Mouse (Mus musculus): ENCODE data around the gene Ube2z. TPM values are rescaled to one million over a fixed set of nuclear protein-coding genes. Genes with fewer than 3 reads are reported as not detected.
A peak's percentile ranks its signal among the peaks of the same experiment; 100 is the strongest.

Ube2z gene
- polyA plus RNA-seq, 1 experiment = 13.8 TPM

DNA sequence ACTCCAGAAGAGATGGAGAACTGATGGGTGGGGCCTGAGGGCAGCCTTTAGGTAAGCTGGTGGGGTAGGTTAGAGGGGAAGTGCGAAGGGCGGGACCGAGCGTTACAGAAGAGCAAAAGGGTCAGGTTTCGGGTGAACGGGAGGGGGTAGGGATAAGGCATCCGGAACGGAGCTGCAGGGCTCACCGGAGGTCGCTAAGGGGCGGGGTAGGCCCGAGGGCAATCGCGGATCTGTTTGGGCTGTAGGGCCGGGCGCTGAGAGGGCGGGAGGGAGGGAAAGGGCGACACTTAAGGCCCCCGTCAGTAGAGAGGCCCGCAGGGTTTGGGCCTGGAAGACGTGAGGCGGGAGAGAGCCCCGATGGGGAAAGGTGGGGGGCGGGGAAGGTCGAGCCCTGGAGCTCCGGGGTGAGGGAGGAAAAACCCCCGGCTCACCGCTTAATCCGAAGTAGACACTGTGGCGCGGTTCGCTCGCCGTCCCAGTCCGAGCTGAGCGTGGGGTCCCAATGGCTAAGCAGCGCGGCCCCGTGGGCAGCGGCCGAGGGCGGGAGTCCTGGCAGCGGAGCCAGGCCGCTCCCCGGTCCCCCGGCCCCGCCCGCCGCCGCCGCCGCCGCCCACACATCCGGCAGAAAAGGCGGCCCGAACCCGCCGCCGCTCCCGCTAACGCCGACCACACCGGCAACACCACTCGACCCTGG, 520 bp downstream of the Ube2z start:
- H3K9me3 ChIP-seq = no peaks in the 10 kb centered on the region
- TF ChIP-seq FLI1 (IDR thresholded peaks at IDR 0.05; ENCODE audit: low read length) (no peak), GATA1 (IDR thresholded peaks at IDR 0.05; ENCODE audit: borderline replicate concordance, low read length) (no peak)
- peak overlapping the region; percentile 97 for H3K4me3 ChIP-seq (replicated peaks)
- H3K4me1 ChIP-seq = peaks cover 42% of the 10 kb centered on the region
- peaks cover 50% of the 10 kb centered on the region for H3K36me3 ChIP-seq (replicated peaks; ENCODE audit: low read length)
- no peaks in the 10 kb centered on the region for H3K27me3 ChIP-seq (replicated peaks)

DNA sequence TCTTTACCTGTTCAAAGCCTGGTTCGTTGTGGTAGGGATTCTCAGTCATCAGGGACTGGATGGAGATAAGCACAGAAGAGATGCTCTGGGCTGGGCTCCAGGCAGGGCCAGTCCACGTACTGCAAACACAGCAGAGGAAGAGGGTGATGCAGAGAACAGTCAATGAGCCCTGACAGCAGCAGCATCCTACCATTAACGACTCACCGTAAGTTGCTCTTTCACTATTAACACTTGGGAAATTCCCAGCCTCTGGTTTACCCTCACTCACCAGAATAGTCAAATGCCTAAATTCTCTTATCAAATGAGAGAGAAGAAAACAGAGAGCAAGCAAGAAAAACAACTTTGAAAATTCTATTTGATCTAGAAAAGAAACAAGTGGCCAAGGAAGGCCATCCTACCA, 6.9 kb downstream of the Ube2z start:
- Histone ChIP-seq H3K4me3 (replicated peaks) (no peak overlapping the region), H3K4me1 (peaks cover 21% of the 10 kb centered on the region), H3K27me3 (replicated peaks) (no peaks in the 10 kb centered on the region), H3K36me3 (replicated peaks; ENCODE audit: low read length) (peaks cover 94% of the 10 kb centered on the region), H3K9me3 (no peaks in the 10 kb centered on the region)
- TF ChIP-seq FLI1 (IDR thresholded peaks at IDR 0.05; ENCODE audit: low read length) (no peak), GATA1 (IDR thresholded peaks at IDR 0.05; ENCODE audit: borderline replicate concordance, low read length) (no peak)

DNA sequence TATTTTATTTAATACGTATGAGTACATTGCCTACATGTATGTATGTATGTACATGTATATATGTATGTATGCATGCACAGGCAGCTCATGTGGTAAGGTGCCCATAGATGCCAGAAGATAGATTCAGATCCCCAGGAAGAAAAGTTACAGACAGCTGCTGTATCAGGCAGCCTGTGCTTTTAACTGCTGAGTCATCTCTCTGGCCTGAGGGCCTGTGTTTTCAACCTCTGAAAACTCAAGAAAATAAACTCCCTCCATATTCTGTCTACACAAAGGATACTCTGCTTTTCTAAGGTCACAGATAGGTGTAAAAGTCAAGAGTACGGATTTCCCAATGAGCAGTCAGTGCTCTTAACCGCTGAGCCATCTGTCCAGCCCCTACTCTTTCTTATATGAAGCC, 14.3 kb downstream of the Ube2z start:
- Histone ChIP-seq H3K36me3 (replicated peaks; ENCODE audit: low read length) (peaks cover 94% of the 10 kb centered on the region), H3K4me1 (peaks cover 61% of the 10 kb centered on the region), H3K27me3 (replicated peaks) (no peaks in the 10 kb centered on the region), H3K9me3 (no peaks in the 10 kb centered on the region), H3K4me3 (replicated peaks) (no peak overlapping the region)
- no peak for TF ChIP-seq GATA1 (IDR thresholded peaks at IDR 0.05; ENCODE audit: borderline replicate concordance, low read length)
- TF ChIP-seq FLI1 (IDR thresholded peaks at IDR 0.05; ENCODE audit: low read length) = no peak

DNA sequence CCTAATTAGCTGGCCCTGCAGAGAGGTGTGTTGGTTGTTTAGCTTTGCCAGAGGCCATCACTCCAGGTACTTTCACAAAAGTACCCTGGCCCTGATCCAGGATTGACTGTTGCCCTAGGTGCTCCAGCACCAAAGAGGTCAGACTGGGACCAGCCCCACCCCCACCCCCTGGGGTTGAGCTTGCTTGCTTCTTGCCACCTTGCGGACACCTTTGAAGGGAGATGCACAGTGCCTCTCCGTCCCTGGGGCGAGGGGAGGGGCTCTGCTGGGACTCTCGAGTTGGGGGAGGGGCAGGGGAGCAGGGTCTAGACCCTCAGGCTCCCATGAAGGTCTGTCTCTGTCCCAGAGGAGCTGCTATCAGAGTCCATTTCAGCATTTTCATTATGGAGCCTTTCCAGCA, 15.2 kb downstream of the Ube2z start:
- peaks cover 65% of the 10 kb centered on the region for H3K4me1 ChIP-seq
- peaks cover 93% of the 10 kb centered on the region for H3K36me3 ChIP-seq (replicated peaks; ENCODE audit: low read length)
- no peaks in the 10 kb centered on the region for H3K9me3 ChIP-seq
- no peaks in the 10 kb centered on the region for H3K27me3 ChIP-seq (replicated peaks)
- H3K4me3 ChIP-seq (replicated peaks) = no peak overlapping the region
- TF ChIP-seq FLI1 (IDR thresholded peaks at IDR 0.05; ENCODE audit: low read length) (no peak), GATA1 (IDR thresholded peaks at IDR 0.05; ENCODE audit: borderline replicate concordance, low read length) (no peak)

DNA sequence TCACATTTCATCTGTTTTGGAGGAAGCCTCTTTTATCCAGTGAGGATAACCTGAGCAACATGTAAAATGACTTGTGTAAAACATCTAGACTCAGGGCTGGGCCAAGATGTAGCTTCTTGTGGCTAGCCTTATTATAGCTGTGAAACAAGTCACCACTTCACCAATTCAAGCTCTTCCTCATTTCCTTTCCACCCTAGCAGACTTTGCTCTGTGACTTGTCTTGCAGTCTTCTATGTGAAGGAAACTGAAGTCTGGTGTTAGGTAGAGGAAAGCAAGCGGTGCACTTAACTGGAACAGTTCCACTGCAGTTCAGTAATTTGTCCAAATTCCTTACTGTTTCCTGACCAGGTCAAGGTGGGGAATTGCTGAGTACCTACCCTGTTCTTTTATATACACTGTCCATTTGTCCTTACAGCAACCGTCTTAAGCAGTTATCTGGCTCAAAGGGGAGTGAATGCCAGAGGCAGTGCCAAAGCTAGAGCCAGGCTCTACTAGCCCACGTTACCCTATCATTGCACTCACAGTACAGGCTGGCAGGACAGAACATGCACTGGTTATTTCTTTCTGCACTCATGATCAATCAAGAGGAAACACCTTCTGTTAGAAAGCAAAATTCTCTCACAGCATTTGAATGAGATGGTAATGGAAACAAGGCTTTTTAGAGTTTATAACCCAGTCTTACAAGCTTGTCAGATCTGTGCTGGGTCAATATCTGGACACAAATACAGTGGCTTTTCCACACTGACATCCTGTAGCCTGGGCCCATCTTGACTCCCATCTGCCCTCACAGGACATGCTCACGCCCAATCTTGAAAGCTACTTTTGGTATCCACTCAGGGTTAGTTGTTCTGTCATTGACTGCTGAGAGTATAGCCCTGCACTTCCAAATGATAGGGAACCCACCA, 17.5 kb downstream of the Ube2z start:
- no peak overlapping the region for H3K4me3 ChIP-seq (replicated peaks)
- H3K4me1 ChIP-seq = peaks cover 62% of the 10 kb centered on the region
- no peaks in the 10 kb centered on the region for H3K9me3 ChIP-seq
- TF ChIP-seq GATA1 (IDR thresholded peaks at IDR 0.05; ENCODE audit: borderline replicate concordance, low read length) = no peak
- no peak for TF ChIP-seq FLI1 (IDR thresholded peaks at IDR 0.05; ENCODE audit: low read length)
- H3K36me3 ChIP-seq (replicated peaks; ENCODE audit: low read length) = peaks cover 96% of the 10 kb centered on the region
- no peaks in the 10 kb centered on the region for H3K27me3 ChIP-seq (replicated peaks)

DNA sequence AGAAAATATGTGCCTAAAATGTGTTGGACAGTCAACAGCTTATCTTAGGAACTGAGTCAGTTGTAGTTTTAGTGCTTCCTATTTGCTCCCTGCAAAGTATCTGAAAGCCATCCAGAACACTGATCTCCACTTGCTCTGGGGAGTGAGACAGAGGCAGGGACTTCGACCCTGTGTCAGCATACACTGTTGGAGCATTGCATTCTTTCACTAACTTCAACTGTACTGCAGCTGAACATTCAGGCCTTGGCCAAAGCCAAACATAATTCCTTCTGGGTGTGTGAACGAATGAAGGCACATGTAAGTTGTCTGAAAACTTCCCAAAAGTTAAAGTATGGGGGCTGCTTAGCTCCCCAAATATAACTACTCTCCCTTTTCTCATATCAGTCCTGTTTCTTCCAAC, 18.4 kb downstream of the Ube2z start:
- peaks cover 91% of the 10 kb centered on the region for H3K36me3 ChIP-seq (replicated peaks; ENCODE audit: low read length)
- no peaks in the 10 kb centered on the region for H3K27me3 ChIP-seq (replicated peaks)
- H3K4me3 ChIP-seq (replicated peaks) = no peak overlapping the region
- no peaks in the 10 kb centered on the region for H3K9me3 ChIP-seq
- peaks cover 58% of the 10 kb centered on the region for H3K4me1 ChIP-seq
- TF ChIP-seq GATA1 (IDR thresholded peaks at IDR 0.05; ENCODE audit: borderline replicate concordance, low read length) (no peak), FLI1 (IDR thresholded peaks at IDR 0.05; ENCODE audit: low read length) (no peak)

DNA sequence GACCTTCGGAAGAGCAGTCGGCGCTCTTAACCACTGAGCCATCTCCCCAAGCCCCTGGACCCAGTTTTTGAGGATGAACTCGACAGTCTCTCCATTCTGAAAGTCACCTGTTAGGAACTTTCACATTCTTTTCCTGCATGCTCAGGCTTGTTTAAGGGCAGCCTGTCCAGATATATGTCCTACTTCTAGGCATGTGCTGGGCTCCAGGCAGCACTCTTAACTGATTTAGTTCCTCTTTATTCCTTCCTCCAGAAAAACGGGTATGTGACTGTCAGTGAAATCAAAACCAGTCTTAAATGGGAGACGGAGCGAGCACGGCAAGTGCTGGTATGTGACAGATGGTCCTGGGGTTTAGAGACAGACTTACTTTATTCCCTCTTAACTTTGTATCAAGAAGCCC, 19.2 kb downstream of the Ube2z start:
- Histone ChIP-seq H3K4me3 (replicated peaks) (no peak overlapping the region), H3K36me3 (replicated peaks; ENCODE audit: low read length) (peaks cover 90% of the 10 kb centered on the region), H3K9me3 (no peaks in the 10 kb centered on the region), H3K27me3 (replicated peaks) (no peaks in the 10 kb centered on the region), H3K4me1 (peaks cover 50% of the 10 kb centered on the region)
- TF ChIP-seq GATA1 (IDR thresholded peaks at IDR 0.05; ENCODE audit: borderline replicate concordance, low read length) = no peak
- TF ChIP-seq FLI1 (IDR thresholded peaks at IDR 0.05; ENCODE audit: low read length) = no peak

DNA sequence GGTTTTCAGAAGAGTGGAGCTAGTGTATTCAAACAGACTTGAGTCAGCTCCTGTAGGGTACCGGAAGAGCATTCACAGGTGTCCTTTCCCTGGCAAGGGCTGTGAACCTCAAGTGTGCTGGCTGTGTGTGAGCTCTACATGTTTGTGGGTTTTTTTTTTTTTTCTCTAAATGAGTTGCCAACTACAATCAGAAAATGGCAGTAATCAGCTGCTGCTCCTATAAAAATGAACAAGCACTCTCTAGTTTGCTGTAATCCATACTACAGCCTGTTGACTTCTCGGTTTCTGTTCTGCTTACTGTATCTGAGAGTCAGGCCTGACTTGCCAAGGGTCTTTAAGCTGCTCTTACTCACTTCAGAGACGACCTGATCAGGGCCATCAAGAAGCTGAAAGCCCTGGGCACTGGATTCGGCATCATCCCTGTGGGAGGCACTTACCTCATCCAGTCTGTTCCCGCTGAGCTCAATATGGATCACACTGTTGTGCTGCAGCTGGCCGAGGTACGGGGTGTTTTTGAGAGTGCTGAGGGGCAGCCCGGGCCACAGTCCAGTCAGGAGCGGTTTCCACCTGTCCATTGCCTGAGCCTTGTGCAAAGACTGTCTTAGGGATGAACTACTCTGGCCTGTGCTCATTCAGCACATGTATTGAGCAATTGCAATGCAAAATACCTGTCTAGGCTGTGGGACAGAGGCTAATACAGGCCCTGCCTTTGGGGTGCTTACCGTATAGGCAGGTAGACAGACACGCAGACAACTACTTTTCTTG, 20.2 kb downstream of the Ube2z start:
- no peak for TF ChIP-seq FLI1 (IDR thresholded peaks at IDR 0.05; ENCODE audit: low read length)
- Histone ChIP-seq H3K36me3 (replicated peaks; ENCODE audit: low read length) (peaks cover 87% of the 10 kb centered on the region), H3K4me1 (peaks cover 44% of the 10 kb centered on the region), H3K9me3 (no peaks in the 10 kb centered on the region), H3K4me3 (replicated peaks) (no peak overlapping the region), H3K27me3 (replicated peaks) (no peaks in the 10 kb centered on the region)

DNA sequence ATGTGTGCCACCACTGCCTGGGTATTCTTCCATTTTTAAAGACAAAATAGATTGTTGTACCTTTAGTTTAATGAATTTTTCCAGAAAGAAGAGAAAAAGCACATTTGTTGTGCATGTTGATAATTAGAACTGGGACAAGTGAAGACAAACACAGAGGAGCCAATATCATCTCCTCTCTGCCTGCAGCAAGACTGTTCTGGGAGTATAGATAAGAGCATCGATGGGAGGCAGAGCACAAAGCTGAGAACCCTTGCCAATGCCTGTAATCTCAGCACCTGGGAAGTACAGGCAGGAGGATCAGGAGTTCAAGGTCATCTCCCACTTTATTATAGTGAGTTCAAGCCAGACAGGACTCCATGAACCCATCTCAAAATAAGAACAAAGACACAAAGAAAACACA, 26.6 kb downstream of the Ube2z start:
- Histone ChIP-seq H3K36me3 (replicated peaks; ENCODE audit: low read length) (peaks cover 53% of the 10 kb centered on the region), H3K4me3 (replicated peaks) (no peak overlapping the region), H3K4me1 (peaks cover 22% of the 10 kb centered on the region), H3K27me3 (replicated peaks) (no peaks in the 10 kb centered on the region), H3K9me3 (no peaks in the 10 kb centered on the region)
- TF ChIP-seq GATA1 (IDR thresholded peaks at IDR 0.05; ENCODE audit: borderline replicate concordance, low read length) = no peak
- TF ChIP-seq FLI1 (IDR thresholded peaks at IDR 0.05; ENCODE audit: low read length) = no peak
